Mouse (Mus musculus): Measurements from ENCODE around the gene Calml3. TPM values are rescaled to one million over a fixed set of nuclear protein-coding genes. Genes with fewer than 3 reads are reported as not detected.

Gene Calml3
- polyA plus RNA-seq, 1 experiment from 2014 or later = 10.7 TPM

DNA sequence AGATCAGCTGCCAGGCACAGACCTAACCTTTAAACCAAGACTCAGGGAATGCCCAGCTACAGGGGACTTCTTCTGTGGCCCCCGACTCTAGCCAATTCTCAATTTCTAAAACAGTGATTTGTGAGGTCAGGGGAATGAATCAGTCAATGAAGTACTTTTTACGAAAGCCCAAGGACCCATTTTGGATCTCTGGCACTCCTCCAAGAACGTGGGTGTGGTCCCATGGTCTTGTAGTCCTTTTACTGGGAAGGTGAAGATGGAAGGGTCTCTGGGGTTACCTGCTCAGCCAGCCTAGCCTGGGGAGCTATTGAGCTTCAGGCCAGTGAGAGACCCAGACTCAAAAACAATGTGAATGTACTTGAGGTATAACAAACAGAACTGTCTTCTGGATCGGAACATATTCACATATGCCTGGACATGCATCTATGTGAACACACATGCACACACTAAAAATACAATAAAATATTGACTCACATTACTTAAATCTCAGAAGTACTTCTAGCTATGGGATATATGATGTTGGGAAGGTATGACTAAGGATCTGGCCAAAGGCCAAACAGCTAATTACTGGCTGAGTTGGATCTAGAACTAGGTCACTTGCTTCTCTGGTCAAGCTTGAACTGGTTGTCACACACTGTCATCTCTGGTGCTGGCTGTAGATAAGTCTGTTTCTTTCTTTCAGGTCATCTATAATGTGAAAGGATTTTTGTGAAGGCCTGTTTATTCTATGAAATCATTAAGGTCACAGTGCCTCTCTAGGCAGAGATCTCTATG is 25.3 kb downstream of the Calml3 start:
- Histone ChIP-seq H3K4me2 (ENCODE audit: low read depth, low read length) (no peak overlapping the region), H3K4me1 (ENCODE audit: control insufficient read depth, insufficient read depth, low read length) (no peaks in the 10 kb centered on the region), H3K36me3 (ENCODE audit: control insufficient read depth, insufficient read depth, low read length) (no peaks in the 10 kb centered on the region), H3K27ac (replicated peaks; ENCODE audit: low read depth, low read length) (no peak overlapping the region), H3K9ac (ENCODE audit: low read depth, low read length) (no peak overlapping the region), H3K9me3 (ENCODE audit: control insufficient read depth, low read length) (no peaks in the 10 kb centered on the region), H3K27me3 (replicated peaks; ENCODE audit: control insufficient read depth, insufficient read depth, low read length) (no peaks in the 10 kb centered on the region), H3K4me3 (ENCODE audit: low read depth, low read length) (no peak overlapping the region)
- 76% methylated on average over 4 of the region's 4 CpGs for WGBS
- ATAC-seq (ENCODE audit: low read depth) (no peak), DNase-seq (ENCODE audit: low spot score) (no peak)

DNA sequence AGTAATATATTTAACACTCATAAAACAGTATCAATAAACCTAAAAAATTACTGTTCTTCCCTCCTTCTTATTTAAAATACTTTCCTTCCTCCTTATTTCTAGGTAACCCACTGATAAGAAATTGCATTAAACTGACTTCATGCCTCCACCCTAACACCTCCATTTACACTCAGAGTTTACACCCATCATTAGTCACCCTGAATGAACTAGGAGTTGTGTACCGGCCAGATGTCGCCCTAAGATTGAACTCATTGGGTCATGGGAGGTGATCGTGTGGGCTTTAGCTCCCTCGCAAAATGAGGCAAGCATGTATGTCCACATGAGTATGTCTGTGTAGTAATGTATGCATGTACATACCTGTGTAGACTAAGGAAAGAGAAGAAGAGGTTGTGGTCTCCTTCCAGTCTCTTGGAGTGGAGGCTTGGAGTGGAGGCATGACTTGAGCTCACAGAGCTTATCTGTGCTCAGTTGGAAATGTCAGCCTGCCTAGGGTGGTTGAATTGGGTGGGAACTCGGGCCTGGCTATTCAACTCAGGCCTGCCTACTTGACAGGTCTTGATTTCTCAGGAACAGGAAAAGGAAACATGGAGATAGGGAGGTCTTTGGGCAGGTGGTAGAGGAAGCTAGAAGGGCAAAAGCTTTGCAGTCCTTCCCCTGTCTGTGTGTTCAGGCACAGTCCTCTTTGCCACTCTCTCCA is 26.8 kb downstream of the Calml3 start:
- H3K27me3 ChIP-seq (replicated peaks; ENCODE audit: control insufficient read depth, insufficient read depth, low read length) = no peaks in the 10 kb centered on the region
- 84% methylated on average over 5 of the region's 5 CpGs for WGBS

DNA sequence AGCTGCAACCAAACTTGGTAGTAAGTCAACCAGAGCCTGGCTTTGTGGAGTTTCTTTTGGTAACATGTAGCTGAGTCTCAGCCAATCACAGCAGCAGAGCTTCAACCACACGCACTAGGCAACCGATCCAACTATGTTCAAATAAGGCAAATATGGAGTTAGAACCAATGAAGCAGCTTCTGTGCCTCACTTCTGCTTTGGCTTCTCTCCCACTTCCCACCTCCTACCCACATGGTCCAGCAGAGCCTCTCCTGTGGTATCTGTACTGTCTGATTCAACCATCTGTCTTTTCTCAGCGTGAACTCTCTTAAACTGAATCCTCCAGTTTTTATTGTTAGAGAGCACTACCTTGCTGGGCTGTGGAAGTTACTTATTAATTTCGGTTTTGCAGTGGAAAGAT is 27.7 kb downstream of the Calml3 start:
- Histone ChIP-seq H3K4me1 (ENCODE audit: control insufficient read depth, insufficient read depth, low read length) (no peaks in the 10 kb centered on the region), H3K9me3 (ENCODE audit: control insufficient read depth, low read length) (no peaks in the 10 kb centered on the region), H3K27ac (replicated peaks; ENCODE audit: low read depth, low read length) (no peak overlapping the region), H3K36me3 (ENCODE audit: control insufficient read depth, insufficient read depth, low read length) (no peaks in the 10 kb centered on the region), H3K4me3 (ENCODE audit: low read depth, low read length) (no peak overlapping the region), H3K27me3 (replicated peaks; ENCODE audit: control insufficient read depth, insufficient read depth, low read length) (no peaks in the 10 kb centered on the region), H3K9ac (ENCODE audit: low read depth, low read length) (no peak overlapping the region), H3K4me2 (ENCODE audit: low read depth, low read length) (no peak overlapping the region)
- WGBS = 81% methylated on average over 4 of the region's 4 CpGs
- ATAC-seq (ENCODE audit: low read depth) (no peak), DNase-seq (ENCODE audit: low spot score) (peak; percentile 24)

More for the DNA sequence above, 26.8 kb downstream of the Calml3 start:
- no peak overlapping the region for H3K4me2 ChIP-seq (ENCODE audit: low read depth, low read length)
- no peaks in the 10 kb centered on the region for H3K9me3 ChIP-seq (ENCODE audit: control insufficient read depth, low read length)
- H3K9ac ChIP-seq (ENCODE audit: low read depth, low read length) = no peak overlapping the region
- DNase-seq (ENCODE audit: low spot score) = no peak
- no peak overlapping the region for H3K4me3 ChIP-seq (ENCODE audit: low read depth, low read length)
- no peaks in the 10 kb centered on the region for H3K4me1 ChIP-seq (ENCODE audit: control insufficient read depth, insufficient read depth, low read length)
- H3K36me3 ChIP-seq (ENCODE audit: control insufficient read depth, insufficient read depth, low read length) = no peaks in the 10 kb centered on the region
- H3K27ac ChIP-seq (replicated peaks; ENCODE audit: low read depth, low read length) = no peak overlapping the region
- ATAC-seq (ENCODE audit: low read depth) = no peak

DNA sequence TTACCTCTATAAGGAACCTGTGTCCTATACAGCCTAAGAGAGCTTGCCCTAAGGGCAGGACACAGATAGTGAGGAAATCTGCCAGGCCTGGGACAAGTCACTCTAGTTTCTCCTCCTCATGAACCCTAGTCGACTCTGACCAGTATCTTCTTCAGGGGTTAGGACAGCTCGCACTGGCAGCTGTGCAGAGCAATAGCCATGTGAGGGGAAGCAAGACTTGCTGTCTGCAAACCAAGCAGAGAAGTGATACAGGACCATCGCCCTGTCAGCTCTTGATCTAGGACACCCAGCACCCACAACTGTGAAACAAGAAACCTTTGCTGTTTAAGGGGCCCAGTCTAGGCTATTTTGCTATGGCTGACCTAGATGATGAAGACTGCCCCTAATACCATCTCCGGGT is 29.1 kb downstream of the Calml3 start:
- H3K27me3 ChIP-seq (replicated peaks; ENCODE audit: control insufficient read depth, insufficient read depth, low read length) = no peaks in the 10 kb centered on the region
- peaks cover 14% of the 10 kb centered on the region for H3K4me1 ChIP-seq (ENCODE audit: control insufficient read depth, insufficient read depth, low read length)
- 80% methylated on average over 4 of the region's 4 CpGs for WGBS
- no peak overlapping the region for H3K4me2 ChIP-seq (ENCODE audit: low read depth, low read length)
- H3K9me3 ChIP-seq (ENCODE audit: control insufficient read depth, low read length) = no peaks in the 10 kb centered on the region
- H3K4me3 ChIP-seq (ENCODE audit: low read depth, low read length) = no peak overlapping the region
- no peak overlapping the region for H3K9ac ChIP-seq (ENCODE audit: low read depth, low read length)
- ATAC-seq (ENCODE audit: low read depth) (no peak), DNase-seq (ENCODE audit: low spot score) (no peak)
- H3K36me3 ChIP-seq (ENCODE audit: control insufficient read depth, insufficient read depth, low read length) = no peaks in the 10 kb centered on the region
- H3K27ac ChIP-seq (replicated peaks; ENCODE audit: low read depth, low read length) = no peak overlapping the region

DNA sequence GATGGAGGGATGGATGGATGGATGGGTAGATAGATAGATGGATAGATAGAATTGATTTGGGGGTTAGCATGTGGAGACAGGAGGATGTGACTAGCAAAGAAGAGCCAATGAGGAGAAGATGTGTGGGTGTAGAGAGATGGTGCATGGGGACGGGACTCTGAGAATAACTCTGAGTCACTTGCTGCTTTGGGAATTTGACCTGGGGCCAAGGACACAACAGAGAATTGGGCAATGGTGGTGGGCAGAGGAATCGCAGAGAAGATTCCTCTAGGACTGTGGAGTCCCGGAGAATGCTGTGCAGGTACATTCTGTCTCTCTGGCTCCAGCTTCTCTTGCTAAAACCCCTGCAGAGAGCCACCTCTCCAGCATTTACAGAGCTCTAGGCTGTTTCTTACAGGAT is 29.8 kb downstream of the Calml3 start:
- no peaks in the 10 kb centered on the region for H3K9me3 ChIP-seq (ENCODE audit: control insufficient read depth, low read length)
- H3K27me3 ChIP-seq (replicated peaks; ENCODE audit: control insufficient read depth, insufficient read depth, low read length) = no peaks in the 10 kb centered on the region
- peaks cover 21% of the 10 kb centered on the region for H3K4me1 ChIP-seq (ENCODE audit: control insufficient read depth, insufficient read depth, low read length)
- H3K4me3 ChIP-seq (ENCODE audit: low read depth, low read length) = no peak overlapping the region
- no peak for DNase-seq (ENCODE audit: low spot score)
- no peak overlapping the region for H3K27ac ChIP-seq (replicated peaks; ENCODE audit: low read depth, low read length)
- H3K36me3 ChIP-seq (ENCODE audit: control insufficient read depth, insufficient read depth, low read length) = no peaks in the 10 kb centered on the region
- H3K9ac ChIP-seq (ENCODE audit: low read depth, low read length) = no peak overlapping the region
- no peak for ATAC-seq (ENCODE audit: low read depth)
- WGBS = 92% methylated on average over 3 of the region's 3 CpGs
- no peak overlapping the region for H3K4me2 ChIP-seq (ENCODE audit: low read depth, low read length)

DNA sequence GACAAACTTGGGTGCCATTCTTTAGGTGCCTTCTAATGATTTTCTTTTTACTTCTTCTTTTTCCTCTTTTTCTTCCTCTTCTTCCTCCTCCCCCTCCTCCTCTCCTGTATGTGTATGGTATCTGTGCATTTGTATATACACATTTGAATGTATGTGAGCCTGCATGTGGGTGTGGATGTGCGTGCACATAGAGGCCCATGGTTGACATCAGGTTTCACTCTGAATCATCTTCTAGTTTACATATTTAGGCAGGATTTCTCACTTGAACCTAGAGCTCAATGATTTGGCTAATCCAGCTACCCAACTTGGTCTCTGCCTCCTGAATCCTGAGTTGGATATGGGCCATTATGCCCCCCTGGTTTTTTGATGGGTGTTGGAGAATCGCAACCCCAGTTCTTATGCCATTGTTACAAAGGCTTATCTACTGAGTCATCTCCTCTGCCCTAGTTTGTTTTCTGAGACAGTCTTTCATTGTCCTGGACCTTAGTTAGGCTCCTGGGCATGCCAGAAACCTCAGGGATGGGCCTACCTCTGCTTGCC is 30.9 kb downstream of the Calml3 start:
- DNase-seq (ENCODE audit: low spot score) (no peak), ATAC-seq (ENCODE audit: low read depth) (no peak)
- no peak overlapping the region for H3K9ac ChIP-seq (ENCODE audit: low read depth, low read length)
- H3K27ac ChIP-seq (replicated peaks; ENCODE audit: low read depth, low read length) = no peak overlapping the region
- 87% methylated on average over 2 of the region's 2 CpGs for WGBS
- H3K4me2 ChIP-seq (ENCODE audit: low read depth, low read length) = no peak overlapping the region
- peaks cover 23% of the 10 kb centered on the region for H3K4me1 ChIP-seq (ENCODE audit: control insufficient read depth, insufficient read depth, low read length)
- no peak overlapping the region for H3K4me3 ChIP-seq (ENCODE audit: low read depth, low read length)
- no peaks in the 10 kb centered on the region for H3K36me3 ChIP-seq (ENCODE audit: control insufficient read depth, insufficient read depth, low read length)
- no peaks in the 10 kb centered on the region for H3K27me3 ChIP-seq (replicated peaks; ENCODE audit: control insufficient read depth, insufficient read depth, low read length)
- H3K9me3 ChIP-seq (ENCODE audit: control insufficient read depth, low read length) = no peaks in the 10 kb centered on the region

DNA sequence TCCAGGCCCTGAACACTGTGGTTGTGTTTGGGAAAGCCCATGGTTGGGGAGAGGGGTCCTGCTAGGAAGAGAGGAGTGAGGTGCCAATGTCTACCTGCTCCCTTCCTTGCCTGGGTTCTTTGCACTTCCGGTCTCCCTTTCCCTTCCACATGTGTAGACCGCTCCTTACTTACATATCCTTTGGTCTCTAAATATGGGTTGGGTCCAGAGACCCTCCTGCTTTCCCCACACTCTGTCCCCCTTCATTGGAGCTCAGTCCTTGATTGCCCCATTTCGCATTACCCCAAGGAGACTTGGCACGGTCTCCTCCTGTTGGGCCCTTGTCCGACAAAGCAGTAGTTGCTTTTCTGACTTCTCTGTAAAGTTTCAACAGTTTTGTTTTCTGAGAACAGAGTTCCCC is 32.9 kb downstream of the Calml3 start:
- WGBS = 90% methylated on average over 5 of the region's 5 CpGs
- no peaks in the 10 kb centered on the region for H3K9me3 ChIP-seq (ENCODE audit: control insufficient read depth, low read length)
- H3K4me1 ChIP-seq (ENCODE audit: control insufficient read depth, insufficient read depth, low read length) = peaks cover 23% of the 10 kb centered on the region
- no peak for DNase-seq (ENCODE audit: low spot score)
- H3K4me2 ChIP-seq (ENCODE audit: low read depth, low read length) = no peak overlapping the region
- H3K36me3 ChIP-seq (ENCODE audit: control insufficient read depth, insufficient read depth, low read length) = no peaks in the 10 kb centered on the region
- peak overlapping the region; percentile 79 for H3K27ac ChIP-seq (replicated peaks; ENCODE audit: low read depth, low read length)
- ATAC-seq (ENCODE audit: low read depth) = no peak
- H3K9ac ChIP-seq (ENCODE audit: low read depth, low read length) = no peak overlapping the region
- no peak overlapping the region for H3K4me3 ChIP-seq (ENCODE audit: low read depth, low read length)
- H3K27me3 ChIP-seq (replicated peaks; ENCODE audit: control insufficient read depth, insufficient read depth, low read length) = no peaks in the 10 kb centered on the region

DNA sequence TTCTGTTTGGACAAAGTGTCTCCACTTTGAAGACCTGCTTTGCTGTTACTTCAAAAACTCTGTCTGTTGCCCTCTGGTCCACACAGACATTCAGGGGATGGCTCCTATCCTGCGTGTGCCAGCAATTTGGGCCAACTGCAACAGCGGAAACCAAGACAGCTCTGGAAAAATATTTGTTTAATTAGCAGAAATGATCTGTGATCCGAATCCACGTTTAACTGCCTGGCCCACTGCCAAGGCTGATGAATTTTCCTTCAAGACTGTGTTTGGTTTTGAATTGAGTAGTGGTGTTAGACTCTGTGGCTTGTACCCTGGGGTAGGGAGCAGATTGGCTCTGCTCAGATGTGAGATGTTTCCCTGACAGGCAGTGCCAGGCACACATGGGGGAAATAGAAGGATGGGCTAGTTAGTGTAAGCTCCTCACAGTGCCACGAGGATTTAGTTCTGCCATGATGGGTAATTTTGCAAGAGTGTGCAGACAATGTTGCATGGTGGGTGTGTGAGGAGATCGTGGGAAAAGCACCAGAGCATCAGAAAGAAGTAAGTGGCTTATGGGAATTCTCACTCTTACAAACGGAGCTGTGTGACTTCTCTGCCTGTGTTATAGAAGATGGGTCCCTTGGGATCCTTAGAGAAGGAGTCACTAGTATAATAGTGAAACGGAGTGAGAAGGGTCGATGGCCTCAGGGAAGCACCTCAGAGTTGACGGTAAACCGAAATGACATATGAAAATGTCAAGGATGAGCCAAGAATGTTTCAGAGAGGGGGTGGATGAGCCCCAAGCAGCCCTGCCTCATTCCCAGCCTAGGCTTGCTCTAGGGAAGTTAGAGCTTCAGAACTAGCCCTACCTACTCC is 33.7 kb downstream of the Calml3 start:
- ATAC-seq (ENCODE audit: low read depth) = peak; percentile 87
- Histone ChIP-seq H3K9ac (ENCODE audit: low read depth, low read length) (no peak overlapping the region), H3K27ac (replicated peaks; ENCODE audit: low read depth, low read length) (peak overlapping the region; percentile 79)

More for the DNA sequence above, 33.7 kb downstream of the Calml3 start:
- DNase-seq (ENCODE audit: low spot score) = peak; percentile 91
- H3K27me3 ChIP-seq (replicated peaks; ENCODE audit: control insufficient read depth, insufficient read depth, low read length) = no peaks in the 10 kb centered on the region
- H3K4me3 ChIP-seq (ENCODE audit: low read depth, low read length) = no peak overlapping the region
- peaks cover 23% of the 10 kb centered on the region for H3K4me1 ChIP-seq (ENCODE audit: control insufficient read depth, insufficient read depth, low read length)
- WGBS = 34% methylated on average over 11 of the region's 11 CpGs
- H3K9me3 ChIP-seq (ENCODE audit: control insufficient read depth, low read length) = no peaks in the 10 kb centered on the region
- H3K36me3 ChIP-seq (ENCODE audit: control insufficient read depth, insufficient read depth, low read length) = no peaks in the 10 kb centered on the region
- H3K4me2 ChIP-seq (ENCODE audit: low read depth, low read length) = no peak overlapping the region

Measured in embryonic facial prominence, embryonic 14.5 days (tissue).